Mouse (Mus musculus): ENCODE data around the gene Mblac1. TPM values are rescaled to one million over a fixed set of nuclear protein-coding genes. Genes with fewer than 3 reads are reported as not detected.

Mblac1 gene
- total and polyA plus RNA-seq, 3 experiments, result 0.17 to 1.4 (median 0.41) TPM

DNA sequence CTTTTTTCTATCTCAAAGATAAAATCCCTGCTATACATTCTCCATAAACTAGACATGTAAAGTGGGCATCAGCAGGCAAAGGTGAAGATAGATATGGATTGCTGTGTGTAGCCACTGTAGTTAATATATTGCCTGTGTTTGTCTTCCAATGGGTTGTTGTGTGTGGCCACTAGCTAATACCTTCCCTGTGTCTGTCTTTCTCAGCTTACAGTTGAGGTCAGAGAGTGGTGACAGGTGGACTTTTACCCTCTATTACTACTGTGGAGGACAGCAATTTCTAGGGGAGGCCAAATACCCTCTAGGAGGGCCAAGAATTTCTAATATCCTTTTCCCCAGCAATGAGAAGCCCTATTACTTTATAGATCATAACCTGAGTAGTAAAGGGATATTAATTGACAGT is 40.1 kb downstream of the Mblac1 start:
- dilution Hi-C loops (cut with MboI; ENCODE audit: extremely low pct_ligation_motif_present, extremely low pct_unique_long_range_greater_than_20kb, low sequenced_read_pairs) (no loop called here), in situ Hi-C loops (cut with MboI; ENCODE audit: low pct_ligation_motif_present, low pct_unique_long_range_greater_than_20kb, low sequenced_read_pairs) (loop anchor here (25.0 kb wide), 1 partner anchor 428 kb away; no protein-coding TSS in a partner anchor)
- no peaks in the 10 kb centered on the region for H3K4me1 ChIP-seq (ENCODE audit: control insufficient read depth in 1 of 2, insufficient read depth in 2 of 2)
- no peaks in the 10 kb centered on the region for H3K9me3 ChIP-seq (replicated peaks; ENCODE audit: low read length)
- no peak overlapping the region for H3K27ac ChIP-seq (ENCODE audit: insufficient read depth, low read depth)
- H3K4me3 ChIP-seq (replicated peaks in 1 of 3; ENCODE audit: low read depth in 2 of 3, low read length in 2 of 3, poor library complexity in 1 of 3), result no peak overlapping the region
- no peaks in the 10 kb centered on the region for H3K36me3 ChIP-seq (replicated peaks in 1 of 2; ENCODE audit: control insufficient read depth in 1 of 2, insufficient read depth in 1 of 2, low read length in 1 of 2)
- TF ChIP-seq ELF1 (IDR thresholded peaks at IDR 0.05; ENCODE audit: low read depth, low read length), result no peak
- TF ChIP-seq POLR2AphosphoS2 (IDR thresholded peaks at IDR 0.05; ENCODE audit: low read depth, low read length), result no peak
- no peak for TF ChIP-seq MAX (IDR thresholded peaks at IDR 0.05; ENCODE audit: low read length)
- no peak for TF ChIP-seq TCF12 (IDR thresholded peaks at IDR 0.05; ENCODE audit: low read depth, low read length)
- no peak for TF ChIP-seq RAD21 (IDR thresholded peaks at IDR 0.05; ENCODE audit: low read depth, low read length)
- no peak for TF ChIP-seq IRF4 (IDR thresholded peaks at IDR 0.05; ENCODE audit: low read depth, low read length)
- TF ChIP-seq KAT2A (IDR thresholded peaks at IDR 0.05; ENCODE audit: insufficient replicate concordance, low read length), result no peak
- TF ChIP-seq UBTF (IDR thresholded peaks at IDR 0.05; ENCODE audit: low read depth, low read length), result no peak
- no peak for TF ChIP-seq EP300 (IDR thresholded peaks at IDR 0.05; ENCODE audit: low read length)
- no peak for TF ChIP-seq SMC3 (IDR thresholded peaks at IDR 0.05; ENCODE audit: low read depth, low read length)
- TF ChIP-seq USF2 (conservative IDR thresholded peaks at IDR 0.05; ENCODE audit: low read depth, low read length), result no peak
- DNase-seq (ENCODE audit: extremely low read depth), result no peak
- peaks cover 2% of the 10 kb centered on the region for H3K27me3 ChIP-seq (replicated peaks)
- no peaks in the 10 kb centered on the region for H3K79me2 ChIP-seq (replicated peaks; ENCODE audit: control insufficient read depth, extremely low read depth, insufficient read depth, poor library complexity, severe bottlenecking)
- H3K9ac ChIP-seq (ENCODE audit: insufficient read depth, low read depth), result no peak overlapping the region
- no peak overlapping the region for H3K4me2 ChIP-seq (ENCODE audit: insufficient read depth, low read depth, poor library complexity, severe bottlenecking)

DNA sequence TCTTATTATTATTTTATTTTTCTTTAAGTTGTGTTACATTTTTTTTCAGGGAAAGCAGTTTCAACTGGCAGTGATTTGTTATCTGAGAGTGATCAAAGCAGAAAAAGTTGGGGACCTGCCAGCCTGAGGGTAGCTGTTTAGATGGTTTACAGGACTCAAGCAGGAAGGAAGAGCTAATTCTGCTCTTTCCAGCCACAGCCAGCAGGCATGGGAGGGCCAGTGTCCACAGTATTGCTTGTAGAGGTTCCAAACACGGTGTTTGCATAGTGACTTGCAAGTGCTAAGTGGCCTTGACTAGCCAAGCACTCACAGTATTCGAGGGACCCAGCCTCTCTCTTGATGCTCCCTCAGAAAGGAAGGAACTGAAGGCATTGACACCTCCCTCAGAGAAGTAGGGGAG is 47.4 kb downstream of the Mblac1 start:
- Histone ChIP-seq H3K27ac (ENCODE audit: insufficient read depth, low read depth) (no peak overlapping the region), H3K4me2 (ENCODE audit: insufficient read depth, low read depth, poor library complexity, severe bottlenecking) (no peak overlapping the region), H3K9ac (ENCODE audit: insufficient read depth, low read depth) (no peak overlapping the region), H3K9me3 (replicated peaks; ENCODE audit: low read length) (no peaks in the 10 kb centered on the region), H3K4me3 (replicated peaks in 1 of 3; ENCODE audit: low read depth in 2 of 3, low read length in 2 of 3, poor library complexity in 1 of 3) (no peak overlapping the region), H3K4me1 (ENCODE audit: control insufficient read depth in 1 of 2, insufficient read depth in 2 of 2) (peaks cover 0 to 4% of the 10 kb centered on the region in 2 experiments; a peak in 1 of 4 replicates), H3K36me3 (replicated peaks in 1 of 2; ENCODE audit: control insufficient read depth in 1 of 2, insufficient read depth in 1 of 2, low read length in 1 of 2) (no peaks in the 10 kb centered on the region), H3K27me3 (replicated peaks) (peaks cover 3% of the 10 kb centered on the region), H3K79me2 (replicated peaks; ENCODE audit: control insufficient read depth, extremely low read depth, insufficient read depth, poor library complexity, severe bottlenecking) (no peaks in the 10 kb centered on the region)
- dilution Hi-C loops (cut with MboI; ENCODE audit: extremely low pct_ligation_motif_present, extremely low pct_unique_long_range_greater_than_20kb, low sequenced_read_pairs) (no loop called here), in situ Hi-C loops (cut with MboI; ENCODE audit: low pct_ligation_motif_present, low pct_unique_long_range_greater_than_20kb, low sequenced_read_pairs) (loop anchor here (25.0 kb wide), 1 partner anchor 421 kb away; no protein-coding TSS in a partner anchor)
- DNase-seq (ENCODE audit: extremely low read depth), result no peak
- TF ChIP-seq ZMIZ1 (IDR thresholded peaks at IDR 0.05; ENCODE audit: low read depth, low read length), result no peak
- no peak for TF ChIP-seq IRF4 (IDR thresholded peaks at IDR 0.05; ENCODE audit: low read depth, low read length)
- no peak for TF ChIP-seq MXI1 (IDR thresholded peaks at IDR 0.05; ENCODE audit: low read depth, low read length)
- no peak for TF ChIP-seq NRF1 (IDR thresholded peaks at IDR 0.05; ENCODE audit: low read depth, low read length)
- TF ChIP-seq SIN3A (IDR thresholded peaks at IDR 0.05; ENCODE audit: low read length), result no peak
- no peak for TF ChIP-seq JUND (conservative IDR thresholded peaks at IDR 0.05; ENCODE audit: low read depth, low read length)
- TF ChIP-seq HCFC1 (IDR thresholded peaks at IDR 0.05; ENCODE audit: low read depth, low read length), result no peak
- TF ChIP-seq TBP (conservative IDR thresholded peaks at IDR 0.05; ENCODE audit: low read depth, low read length), result no peak
- TF ChIP-seq BHLHE40 (IDR thresholded peaks at IDR 0.05; ENCODE audit: low read depth, low read length), result no peak
- TF ChIP-seq POLR2AphosphoS2 (IDR thresholded peaks at IDR 0.05; ENCODE audit: low read depth, low read length), result no peak
- TF ChIP-seq RAD21 (IDR thresholded peaks at IDR 0.05; ENCODE audit: low read depth, low read length), result no peak
- no peak for TF ChIP-seq USF1 (IDR thresholded peaks at IDR 0.05; ENCODE audit: low read depth, low read length)
- TF ChIP-seq MYC (IDR thresholded peaks at IDR 0.05; ENCODE audit: low read depth, low read length), result no peak
- no peak for TF ChIP-seq KAT2A (IDR thresholded peaks at IDR 0.05; ENCODE audit: insufficient replicate concordance, low read length)
- TF ChIP-seq GABPA (IDR thresholded peaks at IDR 0.05; ENCODE audit: insufficient replicate concordance, low read depth, low read length), result no peak
- TF ChIP-seq JUN (IDR thresholded peaks at IDR 0.05; ENCODE audit: insufficient read depth, low read depth, low read length), result no peak
- no peak for TF ChIP-seq ZC3H11A (IDR thresholded peaks at IDR 0.05; ENCODE audit: low read depth, low read length)
